Mouse (Mus musculus) spleen, adult 2 months (tissue): ENCODE results near the gene Phactr1.

Source experiments
- CTCF ChIP-seq: fragments of 200-500 bp; IDR thresholded peaks from 2 replicates; pipeline ENCODE4 v1.5.1; 2011; ENCODE audit warnings: mild to moderate bottlenecking, inconsistent platforms; ENCODE audit not compliant: insufficient read depth, insufficient read length, insufficient replicate concordance; ENCODE audit errors: extremely low read depth
- POLR2A ChIP-seq: fragments of 200-500 bp; IDR thresholded peaks from 2 replicates; pipeline ENCODE4 v1.6.1; 2011; ENCODE audit warnings: low read depth, low read length, inconsistent platforms

- TF ChIP-seq CTCF (no peak), POLR2A (no peak)
Measured at GRCm38 (mm10) chr13:43036510-43036909, 356.1 kb downstream of the Phactr1 start.
